In the genomic region with DNA sequence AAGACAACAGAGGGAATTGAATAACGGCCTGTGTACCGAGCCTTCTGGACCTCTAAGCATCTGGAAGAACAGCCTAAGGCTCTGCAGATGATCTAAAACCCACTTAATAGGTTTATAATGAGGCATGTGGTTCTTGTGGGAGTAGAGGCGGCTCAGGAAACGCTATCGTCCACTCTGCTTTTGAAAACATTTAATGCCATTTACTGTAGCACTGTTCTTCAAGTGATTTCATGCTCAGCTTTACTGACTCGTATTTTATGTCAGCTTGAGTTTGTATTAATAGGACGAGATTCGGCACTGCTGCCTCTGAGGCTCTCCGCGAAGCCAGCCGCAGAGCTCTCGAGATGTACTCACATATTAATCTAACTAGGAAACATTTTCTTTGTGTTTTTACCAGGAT, we compare ENCODE assay signal across 9 mouse cellular contexts.
A peak's percentile ranks its signal among the peaks of the same experiment; 100 is the strongest.
DNase-seq lines count a peak whose midpoint lies in the region; ATAC-seq and TF ChIP-seq lines count a peak whose summit lies in the region.
"Had no signal": no experiment of that assay in that cellular context is flagged by ENCODE, and none has a peak within 500 bp of the region (broad histone marks: within the 10 kb centered on the region; RNA-seq: fewer than 3 reads in every experiment).

No protein-coding gene starts in this region.

- H3K27ac ChIP-seq in gastrocnemius, adult 2 months, result peak overlapping the region; percentile 12
- H3K27ac ChIP-seq in hindbrain, embryonic 12.5 days, result peak overlapping the region; percentile 64; the same call in 1 of the 2 replicates
- H3K27ac ChIP-seq in midbrain, embryonic 13.5 days, result 0 out of 2 replicates have a peak overlapping the region, but pooled peaks have one; percentile 53

- H3K4me2 ChIP-seq in hindbrain, embryonic 12.5 days (replicated peaks), result 0 out of 2 replicates have a peak overlapping the region, but pooled peaks have one; percentile 0
- H3K4me2 ChIP-seq in midbrain, embryonic 13.5 days (replicated peaks), result peak overlapping the region; percentile 27; the same call in 1 of the 2 replicates

- intact Hi-C loops in gastrocnemius, adult 2 months (cut with DNase I), result no loop called here
- intact Hi-C loops in gastrocnemius, postnatal 14 days (cut with DNase I; ENCODE audit: low total_unique reads), result no loop called here

- TF ChIP-seq CTCF in gastrocnemius, adult 2 months (IDR thresholded peaks at IDR 0.05), result no peak

- H3K9me3 ChIP-seq in hindbrain, embryonic 12.5 days (replicated peaks), result no peaks in the 10 kb centered on the region
- no peaks in the 10 kb centered on the region for H3K9me3 ChIP-seq in midbrain, embryonic 13.5 days

- H3K4me3 ChIP-seq in gastrocnemius, adult 2 months, result peak overlapping the region; percentile 36
- no peak overlapping the region for H3K4me3 ChIP-seq in hindbrain, embryonic 12.5 days
- no peak overlapping the region for H3K4me3 ChIP-seq in midbrain, embryonic 13.5 days (replicated peaks)

- H3K27me3 ChIP-seq in hindbrain, embryonic 12.5 days, result no peaks in the 10 kb centered on the region
- no peaks in the 10 kb centered on the region for H3K27me3 ChIP-seq in midbrain, embryonic 13.5 days

- DNase-seq in gastrocnemius, adult 2 months, result no peak
- DNase-seq in gastrocnemius, postnatal 14 days, result no peak
- peak; percentile 46 for DNase-seq in Muller cell, postnatal 12 days (ENCODE audit: inconsistent ontology term)
- no peak for DNase-seq in spleen, postnatal 10 days (ENCODE audit: low spot score in 2 of 2)
- DNase-seq in B cell, adult 2 months, result no peak
- DNase-seq in adipocyte (ENCODE audit: low spot score), result no peak
- DNase-seq: adrenal gland, adult 2 months had no signal

- H3K9ac ChIP-seq in hindbrain, embryonic 12.5 days, result no peak overlapping the region
- no peak overlapping the region for H3K9ac ChIP-seq in midbrain, embryonic 13.5 days (replicated peaks)

- peak; percentile 57; the same call in 1 of the 2 replicates for ATAC-seq in hindbrain, embryonic 12.5 days (ENCODE audit: low FRiP score)
- ATAC-seq in midbrain, embryonic 13.5 days, result peak; percentile 74

- no peaks in the 10 kb centered on the region for H3K36me3 ChIP-seq in hindbrain, embryonic 12.5 days
- H3K36me3 ChIP-seq in midbrain, embryonic 13.5 days, result no peaks in the 10 kb centered on the region

- H3K4me1 ChIP-seq in hindbrain, embryonic 12.5 days, result 0 out of 2 replicates have a peak, but pooled peaks cover 2% of the 10 kb centered on the region
- H3K4me1 ChIP-seq in midbrain, embryonic 13.5 days (replicated peaks), result peaks cover 7% of the 10 kb centered on the region

- WGBS in hindbrain, embryonic 12.5 days, result 51% methylated on average over 12 of the region's 12 CpGs
- 45% methylated on average over 12 of the region's 12 CpGs for WGBS in midbrain, embryonic 13.5 days

Comparison
In these comparisons a context has a peak if more than half of its experiments do, and no peak if none do; other contexts are left out.
1. H3K27ac ChIP-seq: peak in every context shown above with its lines; median percentile 64 in hindbrain, embryonic 12.5 days; 53 in midbrain, embryonic 13.5 days; 12 in gastrocnemius, adult 2 months.